Comparison of ENCODE assay signal across 9 mouse cellular contexts in genomic region chr2:64096176-64096575, GRCm38 (mm10). TPM values are rescaled to one million over a fixed set of nuclear protein-coding genes. Genes with fewer than 3 reads are reported as not detected.
DNase-seq lines count a peak whose midpoint lies in the region; ATAC-seq and TF ChIP-seq lines count a peak whose summit lies in the region.
"Had no signal": no experiment of that assay in that cellular context is flagged by ENCODE, and none has a peak within 500 bp of the region (broad histone marks: within the 10 kb centered on the region; RNA-seq: fewer than 3 reads in every experiment).

No protein-coding gene starts in this region.

- WGBS in heart, embryonic 16.5 days, result 48% methylated on average over 5 of the region's 5 CpGs
- 34% methylated on average over 5 of the region's 5 CpGs for WGBS in embryonic facial prominence, embryonic 14.5 days
- WGBS in hindbrain, postnatal 0 days, result 43% methylated on average over 5 of the region's 5 CpGs
- WGBS in midbrain, embryonic 12.5 days, result 17% methylated on average over 5 of the region's 5 CpGs

- H3K4me3 ChIP-seq in heart, embryonic 16.5 days (ENCODE audit: low read length), result peak overlapping the region; percentile 29
- H3K4me3 ChIP-seq in embryonic facial prominence, embryonic 14.5 days (ENCODE audit: low read depth, low read length), result peak overlapping the region; percentile 75
- H3K4me3 ChIP-seq in hindbrain, postnatal 0 days (ENCODE audit: low read length), result peak overlapping the region; percentile 82
- peak overlapping the region; percentile 82 for H3K4me3 ChIP-seq in midbrain, embryonic 12.5 days

- DNase-seq in heart, postnatal 4 days, result no peak
- no peak for DNase-seq in embryonic facial prominence, embryonic 14.5 days (ENCODE audit: low spot score)
- DNase-seq in hindbrain, postnatal 0 days (ENCODE audit: low spot score), result no peak
- no peak for DNase-seq in yolk sac, embryonic 10.5 days (ENCODE audit: low spot score)
- DNase-seq in urinary bladder, adult 18-20 months (ENCODE audit: low spot score in 2 of 2), result no peak
- DNase-seq in right cerebral cortex, adult 18-20 months, result no peak
- DNase-seq: thymus, postnatal 4 days had no signal

- no peak for ATAC-seq in heart, embryonic 16.5 days (replicated peaks; ENCODE audit: extremely low read depth, insufficient read depth, low FRiP score)
- ATAC-seq in embryonic facial prominence, embryonic 14.5 days (ENCODE audit: low read depth), result no peak
- no peak for ATAC-seq in hindbrain, postnatal 0 days
- ATAC-seq in midbrain, embryonic 12.5 days (ENCODE audit: low FRiP score, low read depth), result no peak

- H3K9ac ChIP-seq in heart, embryonic 16.5 days (ENCODE audit: low read length), result peak overlapping the region; percentile 88
- peak overlapping the region; percentile 45; the same call in 1 of the 2 replicates for H3K9ac ChIP-seq in embryonic facial prominence, embryonic 14.5 days (ENCODE audit: low read depth, low read length)
- peak overlapping the region; percentile 77; the same call in 1 of the 2 replicates for H3K9ac ChIP-seq in hindbrain, postnatal 0 days (replicated peaks; ENCODE audit: low read length)
- H3K9ac ChIP-seq in midbrain, embryonic 12.5 days (replicated peaks), result peak overlapping the region; percentile 52; the same call in 1 of the 2 replicates

- H3K4me2 ChIP-seq in heart, embryonic 16.5 days (ENCODE audit: low read depth, low read length), result peak overlapping the region; percentile 64
- peak overlapping the region; percentile 92 for H3K4me2 ChIP-seq in embryonic facial prominence, embryonic 14.5 days (ENCODE audit: low read depth, low read length)
- H3K4me2 ChIP-seq in hindbrain, postnatal 0 days (ENCODE audit: low read depth, low read length), result peak overlapping the region; percentile 93
- peak overlapping the region; percentile 72 for H3K4me2 ChIP-seq in midbrain, embryonic 12.5 days (replicated peaks)

- no peaks in the 10 kb centered on the region for H3K36me3 ChIP-seq in heart, embryonic 16.5 days (ENCODE audit: control insufficient read depth, insufficient read depth)
- H3K36me3 ChIP-seq in embryonic facial prominence, embryonic 14.5 days (ENCODE audit: control insufficient read depth, insufficient read depth, low read length), result no peaks in the 10 kb centered on the region
- no peaks in the 10 kb centered on the region for H3K36me3 ChIP-seq in hindbrain, postnatal 0 days (ENCODE audit: insufficient read depth, low read length)
- H3K36me3 ChIP-seq in midbrain, embryonic 12.5 days, result no peaks in the 10 kb centered on the region

- H3K27ac ChIP-seq in heart, embryonic 16.5 days (ENCODE audit: low read length), result no peak overlapping the region
- H3K27ac ChIP-seq in embryonic facial prominence, embryonic 14.5 days (replicated peaks; ENCODE audit: low read depth, low read length), result no peak overlapping the region
- H3K27ac ChIP-seq in hindbrain, postnatal 0 days, result no peak overlapping the region
- 0 out of 2 replicates have a peak overlapping the region, but pooled peaks have one; percentile 20 for H3K27ac ChIP-seq in midbrain, embryonic 12.5 days (replicated peaks)

- no peak for TF ChIP-seq CTCF in hindbrain, postnatal 0 days (IDR thresholded peaks at IDR 0.05; ENCODE audit: low read depth)

- H3K27me3 ChIP-seq in heart, embryonic 16.5 days (ENCODE audit: control insufficient read depth, insufficient read depth, low read length), result no peaks in the 10 kb centered on the region
- H3K27me3 ChIP-seq in embryonic facial prominence, embryonic 14.5 days (replicated peaks; ENCODE audit: control insufficient read depth, insufficient read depth, low read length), result no peaks in the 10 kb centered on the region
- H3K27me3 ChIP-seq in hindbrain, postnatal 0 days (ENCODE audit: insufficient read depth, low read length), result no peaks in the 10 kb centered on the region
- no peaks in the 10 kb centered on the region for H3K27me3 ChIP-seq in midbrain, embryonic 12.5 days

- H3K4me1 ChIP-seq in heart, embryonic 16.5 days (ENCODE audit: control insufficient read depth, insufficient read depth, low read length), result no peaks in the 10 kb centered on the region
- H3K4me1 ChIP-seq in embryonic facial prominence, embryonic 14.5 days (ENCODE audit: control insufficient read depth, insufficient read depth, low read length), result 0 out of 2 replicates have a peak, but pooled peaks cover 4% of the 10 kb centered on the region
- no peaks in the 10 kb centered on the region for H3K4me1 ChIP-seq in hindbrain, postnatal 0 days (ENCODE audit: insufficient read depth, low read length)
- H3K4me1 ChIP-seq in midbrain, embryonic 12.5 days, result peaks cover 26% of the 10 kb centered on the region

- no peaks in the 10 kb centered on the region for H3K9me3 ChIP-seq in heart, embryonic 16.5 days (replicated peaks; ENCODE audit: control insufficient read depth, low read length)
- no peaks in the 10 kb centered on the region for H3K9me3 ChIP-seq in embryonic facial prominence, embryonic 14.5 days (ENCODE audit: control insufficient read depth, low read length)
- no peaks in the 10 kb centered on the region for H3K9me3 ChIP-seq in hindbrain, postnatal 0 days (ENCODE audit: low read length)
- no peaks in the 10 kb centered on the region for H3K9me3 ChIP-seq in midbrain, embryonic 12.5 days

RNA-seq across cellular contexts. Expression of gene Fign, which starts 1.7 kb away (rescaled TPM):
- polyA plus RNA-seq in heart, embryonic 16.5 days (2015; fragmentation: Nextera tagmentation; extraction: Ambion mirVana), result 6.0 and 6.8 TPM in 2 replicates
- 10 to 100 TPM in 1 of 2 experiments, 1 to 10 TPM in 1; 8.5 to 10.7 TPM for total RNA-seq in heart, postnatal 4 days (2021)
- polyA plus RNA-seq in embryonic facial prominence, embryonic 14.5 days (2014; fragmentation: Nextera tagmentation; extraction: Ambion mirVana), result 6.0 and 7.2 TPM in 2 replicates
- total RNA-seq in hindbrain, postnatal 0 days (2014; rRNA removed), result 5.5 and 7.1 TPM in 2 replicates
- 8.0 and 11.0 TPM in 2 replicates for polyA plus RNA-seq in hindbrain, postnatal 0 days (2015; fragmentation: Nextera tagmentation; extraction: Ambion mirVana)
- 17.0 and 19.6 TPM in 2 replicates for polyA plus RNA-seq in midbrain, embryonic 12.5 days (2016; fragmentation: Nextera tagmentation; extraction: Ambion mirVana)

Comparison
In these comparisons a context has a peak if more than half of its experiments do, and no peak if none do; other contexts are left out.
1. H3K4me3 ChIP-seq: peak in every context shown above with its lines; median percentile 82 in hindbrain, postnatal 0 days; 82 in midbrain, embryonic 12.5 days; 75 in embryonic facial prominence, embryonic 14.5 days; 29 in heart, embryonic 16.5 days.